Mouse (Mus musculus): ENCODE results near the gene Eya2. TPM values are rescaled to one million over a fixed set of nuclear protein-coding genes. Genes with fewer than 3 reads are reported as not detected.
A peak's percentile ranks its signal among the peaks of the same experiment; 100 is the strongest.

The Eya2 gene
- polyA plus RNA-seq, 2 experiments: 18.8 to 32.6 TPM

GRCm38 (mm10) chr2:165817437-165817836 lies 222.6 kb downstream of the Eya2 start:
- ATAC-seq (ENCODE audit: low FRiP score, low read depth) (no peak), DNase-seq (ENCODE audit: low spot score) (no peak)
- Histone ChIP-seq H3K36me3 (ENCODE audit: control insufficient read depth, insufficient read depth, low read length) (peaks cover 92% of the 10 kb centered on the region), H3K27me3 (ENCODE audit: control insufficient read depth, insufficient read depth, low read length) (no peaks in the 10 kb centered on the region), H3K9me3 (ENCODE audit: control insufficient read depth, low read length) (no peaks in the 10 kb centered on the region), H3K4me3 (replicated peaks; ENCODE audit: low read length) (no peak overlapping the region), H3K4me1 (ENCODE audit: control insufficient read depth, insufficient read depth, low read length) (no peaks in the 10 kb centered on the region), H3K4me2 (replicated peaks; ENCODE audit: low read depth, low read length, severe bottlenecking) (no peak overlapping the region), H3K9ac (ENCODE audit: low read depth, low read length, severe bottlenecking) (no peak overlapping the region), H3K27ac (replicated peaks; ENCODE audit: low read depth, low read length) (no peak overlapping the region)
- TF ChIP-seq POLR2A (IDR thresholded peaks at IDR 0.05; ENCODE audit: borderline replicate concordance, extremely low read depth, insufficient read depth, insufficient read length): no peak
- WGBS: 98% methylated on average over 10 of the region's 10 CpGs

GRCm38 (mm10) chr2:165818570-165818969 lies 223.7 kb downstream of the Eya2 start:
- no peak overlapping the region for H3K27ac ChIP-seq (replicated peaks; ENCODE audit: low read depth, low read length)
- H3K9ac ChIP-seq (ENCODE audit: low read depth, low read length, severe bottlenecking): no peak overlapping the region
- no peak overlapping the region for H3K4me2 ChIP-seq (replicated peaks; ENCODE audit: low read depth, low read length, severe bottlenecking)
- H3K36me3 ChIP-seq (ENCODE audit: control insufficient read depth, insufficient read depth, low read length): peaks cover 93% of the 10 kb centered on the region
- no peak for DNase-seq (ENCODE audit: low spot score)
- H3K27me3 ChIP-seq (ENCODE audit: control insufficient read depth, insufficient read depth, low read length): no peaks in the 10 kb centered on the region
- TF ChIP-seq POLR2A (IDR thresholded peaks at IDR 0.05; ENCODE audit: borderline replicate concordance, extremely low read depth, insufficient read depth, insufficient read length): no peak
- no peaks in the 10 kb centered on the region for H3K4me1 ChIP-seq (ENCODE audit: control insufficient read depth, insufficient read depth, low read length)
- no peak overlapping the region for H3K4me3 ChIP-seq (replicated peaks; ENCODE audit: low read length)
- 87% methylated on average over 6 of the region's 6 CpGs for WGBS
- ATAC-seq (ENCODE audit: low FRiP score, low read depth): no peak
- H3K9me3 ChIP-seq (ENCODE audit: control insufficient read depth, low read length): no peaks in the 10 kb centered on the region

GRCm38 (mm10) chr2:165818985-165819948 lies 224.4 kb downstream of the Eya2 start:
- H3K9me3 ChIP-seq (ENCODE audit: control insufficient read depth, low read length): no peaks in the 10 kb centered on the region
- H3K9ac ChIP-seq (ENCODE audit: low read depth, low read length, severe bottlenecking): no peak overlapping the region
- peaks cover 93% of the 10 kb centered on the region for H3K36me3 ChIP-seq (ENCODE audit: control insufficient read depth, insufficient read depth, low read length)
- DNase-seq (ENCODE audit: low spot score): peak; percentile 76
- H3K4me3 ChIP-seq (replicated peaks; ENCODE audit: low read length): no peak overlapping the region
- H3K4me2 ChIP-seq (replicated peaks; ENCODE audit: low read depth, low read length, severe bottlenecking): no peak overlapping the region
- WGBS: 75% methylated on average over 9 of the region's 10 CpGs
- no peaks in the 10 kb centered on the region for H3K4me1 ChIP-seq (ENCODE audit: control insufficient read depth, insufficient read depth, low read length)
- H3K27ac ChIP-seq (replicated peaks; ENCODE audit: low read depth, low read length): no peak overlapping the region
- ATAC-seq (ENCODE audit: low FRiP score, low read depth): peak; percentile 66
- TF ChIP-seq POLR2A (IDR thresholded peaks at IDR 0.05; ENCODE audit: borderline replicate concordance, extremely low read depth, insufficient read depth, insufficient read length): no peak
- H3K27me3 ChIP-seq (ENCODE audit: control insufficient read depth, insufficient read depth, low read length): no peaks in the 10 kb centered on the region

GRCm38 (mm10) chr2:165820073-165820472 lies 225.2 kb downstream of the Eya2 start:
- no peak for TF ChIP-seq POLR2A (IDR thresholded peaks at IDR 0.05; ENCODE audit: borderline replicate concordance, extremely low read depth, insufficient read depth, insufficient read length)
- H3K36me3 ChIP-seq (ENCODE audit: control insufficient read depth, insufficient read depth, low read length): peaks cover 93% of the 10 kb centered on the region
- no peaks in the 10 kb centered on the region for H3K4me1 ChIP-seq (ENCODE audit: control insufficient read depth, insufficient read depth, low read length)
- 0 out of 2 replicates have a peak, but pooled peaks have one; percentile 13 for ATAC-seq (ENCODE audit: low FRiP score, low read depth)
- no peak overlapping the region for H3K27ac ChIP-seq (replicated peaks; ENCODE audit: low read depth, low read length)
- no peak for DNase-seq (ENCODE audit: low spot score)
- no peaks in the 10 kb centered on the region for H3K9me3 ChIP-seq (ENCODE audit: control insufficient read depth, low read length)
- H3K9ac ChIP-seq (ENCODE audit: low read depth, low read length, severe bottlenecking): no peak overlapping the region
- no peaks in the 10 kb centered on the region for H3K27me3 ChIP-seq (ENCODE audit: control insufficient read depth, insufficient read depth, low read length)
- no peak overlapping the region for H3K4me3 ChIP-seq (replicated peaks; ENCODE audit: low read length)
- WGBS: 84% methylated on average over 3 of the region's 3 CpGs
- H3K4me2 ChIP-seq (replicated peaks; ENCODE audit: low read depth, low read length, severe bottlenecking): no peak overlapping the region

- H3K9me3 ChIP-seq (ENCODE audit: control insufficient read depth, low read length): no peaks in the 10 kb centered on the region
- no peaks in the 10 kb centered on the region for H3K4me1 ChIP-seq (ENCODE audit: control insufficient read depth, insufficient read depth, low read length)
- no peak overlapping the region for H3K4me2 ChIP-seq (replicated peaks; ENCODE audit: low read depth, low read length, severe bottlenecking)
- DNase-seq (ENCODE audit: low spot score) (no peak), ATAC-seq (ENCODE audit: low FRiP score, low read depth) (no peak)
- peaks cover 93% of the 10 kb centered on the region for H3K36me3 ChIP-seq (ENCODE audit: control insufficient read depth, insufficient read depth, low read length)
- no peaks in the 10 kb centered on the region for H3K27me3 ChIP-seq (ENCODE audit: control insufficient read depth, insufficient read depth, low read length)
- no peak overlapping the region for H3K27ac ChIP-seq (replicated peaks; ENCODE audit: low read depth, low read length)
- 77% methylated on average over 15 of the region's 15 CpGs for WGBS
- no peak overlapping the region for H3K4me3 ChIP-seq (replicated peaks; ENCODE audit: low read length)
- TF ChIP-seq POLR2A (IDR thresholded peaks at IDR 0.05; ENCODE audit: borderline replicate concordance, extremely low read depth, insufficient read depth, insufficient read length): no peak
- no peak overlapping the region for H3K9ac ChIP-seq (ENCODE audit: low read depth, low read length, severe bottlenecking)
These were observed 225.8 kb downstream of the Eya2 start for GRCm38 (mm10) chr2:165820504-165821095.

Other genes with a start within 250 kb of the Eya2 start
- gene Zfp663, start 226.3 kb upstream of the Eya2 start, polyA plus RNA-seq (2012; rRNA removed): 0.46 and 0.49 TPM in 2 replicates
- gene Zfp663, start 226.3 kb upstream of the Eya2 start, polyA plus RNA-seq (2014; fragmentation: Nextera tagmentation; extraction: Ambion mirVana): 0.44 and 0.68 TPM in 2 replicates
- gene Zfp334, start 206.8 kb upstream of the Eya2 start, polyA plus RNA-seq (2012; rRNA removed): 9.8 and 10.1 TPM in 2 replicates
- gene Zfp334, start 206.8 kb upstream of the Eya2 start, polyA plus RNA-seq (2014; fragmentation: Nextera tagmentation; extraction: Ambion mirVana): 8.6 and 10.8 TPM in 2 replicates
- gene Ocstamp, start 194.6 kb upstream of the Eya2 start, polyA plus RNA-seq (2012; rRNA removed): 0.18 and 0.23 TPM in 2 replicates
- gene Ocstamp, start 194.6 kb upstream of the Eya2 start, polyA plus RNA-seq (2014; fragmentation: Nextera tagmentation; extraction: Ambion mirVana): 0.10 and 0.28 TPM in 2 replicates
- 0.23 and 0.31 TPM in 2 replicates for gene Slc13a3, start 121.8 kb upstream of the Eya2 start, polyA plus RNA-seq (2012; rRNA removed)
- 0.26 and 0.47 TPM in 2 replicates for gene Slc13a3, start 121.8 kb upstream of the Eya2 start, polyA plus RNA-seq (2014; fragmentation: Nextera tagmentation; extraction: Ambion mirVana)
- gene Trp53rka, start 101.7 kb upstream of the Eya2 start, polyA plus RNA-seq (2012; rRNA removed): 36.3 and 37.9 TPM in 2 replicates
- gene Trp53rka, start 101.7 kb upstream of the Eya2 start, polyA plus RNA-seq (2014; fragmentation: Nextera tagmentation; extraction: Ambion mirVana): 39.4 and 44.4 TPM in 2 replicates
- gene Slc2a10, start 91.2 kb upstream of the Eya2 start, polyA plus RNA-seq (2012; rRNA removed): 12.3 and 16.8 TPM in 2 replicates
- 8.5 and 11.0 TPM in 2 replicates for gene Slc2a10, start 91.2 kb upstream of the Eya2 start, polyA plus RNA-seq (2014; fragmentation: Nextera tagmentation; extraction: Ambion mirVana)